Mouse (Mus musculus) left cerebral cortex, adult 11 months (tissue): ENCODE results near the gene Cwc25.
"Not testable (repeated sequence)": the region's sequence is repeated elsewhere in the genome, so short reads cannot be mapped to it uniquely, and the experiment has no call there.

Experiments used
- DNase-seq: peaks from one replicate; pipeline ENCODE4 v3.0.0; 2022; ENCODE audit warnings: low spot score

The Cwc25 gene

GRCm38 (mm10) chr11:97800691-97801408, 34.5 kb upstream of the Cwc25 start:
- DNase-seq = no peak

GRCm38 (mm10) chr11:97799994-97800690, 33.8 kb upstream of the Cwc25 start:
- DNase-seq = no peak

- peak; percentile 80 for DNase-seq
These were observed 33.0 kb upstream of the Cwc25 start for GRCm38 (mm10) chr11:97799146-97799993.

- DNase-seq = peak; percentile 85
These were observed 32.4 kb upstream of the Cwc25 start, which contains the start of gene Lasp1 for GRCm38 (mm10) chr11:97798782-97799145. Gene Lasp1, plus strand, starts transcription at chr11:97799000.

GRCm38 (mm10) chr11:97798083-97798435, 31.7 kb upstream of the Cwc25 start:
- DNase-seq = no peak

- DNase-seq = no peak
These were observed 31.2 kb upstream of the Cwc25 start for GRCm38 (mm10) chr11:97797369-97798082.

- DNase-seq = no peak
These were observed 30.6 kb upstream of the Cwc25 start for GRCm38 (mm10) chr11:97796910-97797309.

- no peak for DNase-seq
These were observed 26.8 kb upstream of the Cwc25 start for GRCm38 (mm10) chr11:97793165-97793564.

- not testable (repeated sequence) for DNase-seq
These were observed 24.6 kb upstream of the Cwc25 start for GRCm38 (mm10) chr11:97790778-97791438.

GRCm38 (mm10) chr11:97789727-97790126, 23.4 kb upstream of the Cwc25 start:
- DNase-seq = no peak

GRCm38 (mm10) chr11:97787961-97788360, 21.6 kb upstream of the Cwc25 start:
- no peak for DNase-seq

- DNase-seq = no peak
These were observed 16.2 kb upstream of the Cwc25 start for GRCm38 (mm10) chr11:97782564-97782895.

- DNase-seq = peak; percentile 98
These were observed 15.6 kb upstream of the Cwc25 start, which contains the start of gene Rpl23 for GRCm38 (mm10) chr11:97781832-97782563. Gene Rpl23, minus strand, starts transcription at chr11:97782437.

- DNase-seq = no peak
These were observed 15.1 kb upstream of the Cwc25 start for GRCm38 (mm10) chr11:97781478-97781831.

- DNase-seq = no peak
These were observed 13.8 kb upstream of the Cwc25 start for GRCm38 (mm10) chr11:97779968-97780701.

GRCm38 (mm10) chr11:97778918-97779317, 12.6 kb upstream of the Cwc25 start:
- no peak for DNase-seq

GRCm38 (mm10) chr11:97777129-97777529, 10.8 kb upstream of the Cwc25 start:
- no peak for DNase-seq

GRCm38 (mm10) chr11:97776497-97777128, 10.3 kb upstream of the Cwc25 start:
- no peak for DNase-seq

- no peak for DNase-seq
These were observed 9.6 kb upstream of the Cwc25 start, which contains the start of gene 1700001P01Rik for GRCm38 (mm10) chr11:97775808-97776496. Gene 1700001P01Rik, minus strand, starts transcription at chr11:97775918.
